Mouse (Mus musculus) small intestine, adult 2 months (tissue): ENCODE data around the gene Tspan13. TPM values are rescaled to one million over a fixed set of nuclear protein-coding genes. Genes with fewer than 3 reads are reported as not detected.

ENCODE experiments used
- H3K27ac ChIP-seq: fragments of 200-500 bp; 2 replicates; pipeline ENCODE4 v1.5.1; 2012; ENCODE audit warnings: low read depth, low read length, control low read depth, inconsistent platforms; ENCODE audit not compliant: insufficient read depth
- H3K27me3 ChIP-seq: fragments of 200-500 bp; 2 replicates; pipeline ENCODE4 v1.6.1; 2012; ENCODE audit warnings: mild to moderate bottlenecking, moderate library complexity, low read length, inconsistent platforms; ENCODE audit not compliant: control insufficient read depth, insufficient read depth
- H3K36me3 ChIP-seq: fragments of 200-500 bp; 2 replicates; pipeline ENCODE4 v1.6.1; 2012; ENCODE audit warnings: mild to moderate bottlenecking, low read length, control low read depth, inconsistent platforms; ENCODE audit not compliant: control insufficient read depth, insufficient read depth
- H3K4me1 ChIP-seq: fragments of 200-500 bp; 2 replicates; pipeline ENCODE4 v1.6.1; 2012; ENCODE audit warnings: low read length, inconsistent platforms, mixed read lengths; ENCODE audit not compliant: control insufficient read depth, insufficient read depth, insufficient read length
- H3K4me3 ChIP-seq: fragments of 200-500 bp; 2 replicates; pipeline ENCODE4 v1.5.1; 2012; ENCODE audit warnings: low read depth, mild to moderate bottlenecking, control low read depth, inconsistent platforms, low read length, moderate library complexity
- CTCF ChIP-seq: fragments of 200-500 bp; IDR thresholded peaks from 2 replicates; pipeline ENCODE4 v1.5.1; 2012; ENCODE audit warnings: low read depth, mild to moderate bottlenecking, control low read depth, inconsistent platforms, low read length, moderate library complexity, mixed read lengths; ENCODE audit not compliant: insufficient replicate concordance, insufficient read length; ENCODE audit errors: extremely low read depth
- POLR2A ChIP-seq: fragments of 200-500 bp; IDR thresholded peaks from 2 replicates; pipeline ENCODE4 v1.6.1; 2012; ENCODE audit warnings: low read depth, mild to moderate bottlenecking, control low read depth, inconsistent platforms, low read length, moderate library complexity
- WGBS: fragments of 180-500 bp; shearing (Covaris S2); methylation state at CpG from one replicate; pipeline ENCODE4 v1.1.7; 2018; 5-methylcytosine and 5-hydroxymethylcytosine counted together
- polyA plus RNA-seq: library from polyadenylated mRNA; depleted of rRNA; stranded (reverse); fragments of >200 nt; gene quantifications from 2 replicates; pipeline ENCODE4 v1.2.3, GENCODE M21; 2012; rRNA removed

Gene Tspan13
- polyA plus RNA-seq, 1 experiment, result 679 TPM

GRCm38 (mm10) chr12:35977633-35978246 is 64.6 kb downstream of the Tspan13 start:
- no peak overlapping the region for H3K4me3 ChIP-seq
- H3K27ac ChIP-seq, result no peak overlapping the region
- H3K4me1 ChIP-seq, result peaks cover 2% of the 10 kb centered on the region; the same call in 1 of the 2 replicates
- TF ChIP-seq CTCF (no peak), POLR2A (no peak)
- no peaks in the 10 kb centered on the region for H3K36me3 ChIP-seq
- WGBS, result 61% methylated on average over 6 of the region's 6 CpGs
- H3K27me3 ChIP-seq, result no peaks in the 10 kb centered on the region

- H3K27ac ChIP-seq, result no peak overlapping the region
- 79% methylated on average over 3 of the region's 3 CpGs for WGBS
- H3K4me3 ChIP-seq, result no peak overlapping the region
- no peaks in the 10 kb centered on the region for H3K27me3 ChIP-seq
- TF ChIP-seq CTCF, result no peak
- TF ChIP-seq POLR2A, result no peak
- no peaks in the 10 kb centered on the region for H3K36me3 ChIP-seq
- no peaks in the 10 kb centered on the region for H3K4me1 ChIP-seq
Observed at GRCm38 (mm10) chr12:35975898-35976297, 66.4 kb downstream of the Tspan13 start.

- TF ChIP-seq POLR2A (no peak), CTCF (no peak)
- 25% methylated on average over 7 of the region's 7 CpGs for WGBS
- Histone ChIP-seq H3K4me3 (no peak overlapping the region), H3K27ac (peak overlapping the region; percentile 41), H3K36me3 (no peaks in the 10 kb centered on the region), H3K4me1 (peaks cover 6% of the 10 kb centered on the region; the same call in 1 of the 2 replicates), H3K27me3 (no peaks in the 10 kb centered on the region)
Observed at GRCm38 (mm10) chr12:35966768-35967141, 75.5 kb downstream of the Tspan13 start.

GRCm38 (mm10) chr12:35966098-35966767 is 76.1 kb downstream of the Tspan13 start:
- WGBS, result 25% methylated on average over 7 of the region's 7 CpGs
- Histone ChIP-seq H3K27me3 (no peaks in the 10 kb centered on the region), H3K27ac (peak overlapping the region; percentile 41; the same call in 1 of the 2 replicates), H3K36me3 (no peaks in the 10 kb centered on the region), H3K4me1 (peaks cover 6% of the 10 kb centered on the region; the same call in 1 of the 2 replicates), H3K4me3 (no peak overlapping the region)
- TF ChIP-seq CTCF (no peak), POLR2A (no peak)

Other genes with a start within 250 kb of the Tspan13 start
- gene Agr3, start 116.9 kb downstream of the Tspan13 start, polyA plus RNA-seq, result 0.62 and 0.95 TPM in 2 replicates
- gene Agr2, start 49.6 kb downstream of the Tspan13 start, polyA plus RNA-seq, result 251 and 276 TPM in 2 replicates
- 3.4 and 5.5 TPM in 2 replicates for gene Ankmy2, start 114.6 kb upstream of the Tspan13 start, polyA plus RNA-seq
- gene Bzw2, start 115.6 kb upstream of the Tspan13 start, polyA plus RNA-seq, result 2.5 and 4.8 TPM in 2 replicates
- not detected in 2 replicates for gene Lrrc72, start 210.9 kb upstream of the Tspan13 start, polyA plus RNA-seq